Mouse (Mus musculus) forebrain, embryonic 12.5 days (tissue): ENCODE data around the gene Cracr2a. TPM values are rescaled to one million over a fixed set of nuclear protein-coding genes. Genes with fewer than 3 reads are reported as not detected.

Experiments used
- ATAC-seq: fragments of 200-750 bp; cut with Nextera tagmentation; 2 replicates; pipeline ENCODE4 v1.8.0; 2017; ENCODE audit warnings: moderate TSS enrichment; ENCODE audit not compliant: low FRiP score
- H3K27ac ChIP-seq: fragments of 300-500 bp; sonication (generic); 2 replicates; pipeline ENCODE4 v1.5.1; 2016; ENCODE audit warnings: mild to moderate bottlenecking
- H3K27me3 ChIP-seq: fragments of 300-500 bp; sonication (generic); 2 replicates; pipeline ENCODE4 v1.6.1; 2016; ENCODE audit warnings: mild to moderate bottlenecking
- H3K36me3 ChIP-seq: fragments of 300-500 bp; sonication (generic); replicated peaks from 2 replicates; pipeline ENCODE4 v1.6.1; 2016; ENCODE audit warnings: mild to moderate bottlenecking
- H3K4me1 ChIP-seq: fragments of 300-500 bp; sonication (generic); 2 replicates; pipeline ENCODE4 v1.6.1; 2016
- H3K4me2 ChIP-seq: fragments of 300-500 bp; sonication (generic); 2 replicates; pipeline ENCODE4 v1.6.1; 2016; ENCODE audit warnings: mild to moderate bottlenecking, moderate library complexity
- H3K4me3 ChIP-seq: fragments of 300-500 bp; sonication (generic); replicated peaks from 2 replicates; pipeline ENCODE4 v1.5.1; 2016; ENCODE audit warnings: mild to moderate bottlenecking
- H3K9ac ChIP-seq: fragments of 300-500 bp; sonication (generic); 2 replicates; pipeline ENCODE4 v1.6.1; 2016; ENCODE audit warnings: mild to moderate bottlenecking
- H3K9me3 ChIP-seq: fragments of 300-500 bp; sonication (generic); 2 replicates; pipeline ENCODE4 v1.6.1; 2016
- WGBS: fragments of 180-500 bp; shearing (Covaris S2); methylation state at CpG from one replicate; pipeline ENCODE4 v1.1.7; 2016; 5-methylcytosine and 5-hydroxymethylcytosine counted together
- polyA plus RNA-seq: library from polyadenylated mRNA; unstranded; fragments of >200 nt; fragmentation: Nextera tagmentation; extraction: Ambion mirVana; gene quantifications from 2 replicates; pipeline ENCODE4 v1.2.1, GENCODE M21; 2016

Gene Cracr2a
- polyA plus RNA-seq, 1 experiment from 2014 or later: 1.1 TPM

DNA sequence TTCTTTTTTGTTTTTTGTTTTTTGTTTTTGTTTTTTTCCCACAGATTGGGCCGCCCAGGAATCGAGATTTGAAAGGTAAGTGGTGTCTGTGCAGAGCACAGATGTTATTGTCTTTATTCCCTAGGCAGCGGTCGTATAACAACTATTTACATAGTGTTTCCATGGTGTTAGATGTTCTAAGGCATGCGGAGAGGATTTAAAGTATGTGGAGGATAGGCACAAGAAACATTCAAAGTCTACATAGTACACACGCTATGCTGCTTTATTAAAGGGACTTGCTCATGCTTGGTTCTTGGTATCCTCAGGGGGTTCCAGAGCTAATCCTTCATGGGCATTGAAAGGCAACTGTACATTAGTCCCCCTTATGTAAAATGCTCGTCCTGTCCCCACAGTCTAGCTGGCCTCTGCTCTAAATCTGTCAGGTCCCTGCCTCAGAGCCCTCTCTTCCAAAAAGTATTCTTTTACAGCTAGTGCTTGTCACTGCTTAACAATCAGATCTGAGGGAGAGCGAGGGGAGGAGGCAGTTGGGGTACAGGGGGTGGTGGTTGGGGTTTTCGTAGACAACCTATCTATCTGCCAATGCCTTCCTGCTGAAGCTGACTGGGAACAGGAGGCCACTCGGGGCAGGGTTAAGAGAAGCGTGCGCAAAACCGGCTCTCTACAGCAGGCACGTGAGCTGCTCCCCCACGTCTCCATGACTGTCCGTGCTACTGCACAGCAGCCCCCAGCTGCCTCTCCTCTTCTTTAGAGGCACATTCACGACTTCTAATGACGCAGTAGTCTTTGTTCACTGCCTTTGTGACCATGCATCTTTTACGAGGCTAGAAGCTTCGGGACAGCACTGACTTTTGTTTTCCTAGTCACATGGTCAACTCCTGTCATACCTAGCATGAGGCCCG lies 156.3 kb downstream of the Cracr2a start:
- ATAC-seq: peak; percentile 82
- Histone ChIP-seq H3K4me2 (no peak overlapping the region), H3K27ac (0 out of 2 replicates have a peak overlapping the region, but pooled peaks have one; percentile 27), H3K4me1 (peaks cover 28% of the 10 kb centered on the region), H3K27me3 (no peaks in the 10 kb centered on the region), H3K4me3 (no peak overlapping the region), H3K36me3 (no peaks in the 10 kb centered on the region), H3K9me3 (no peaks in the 10 kb centered on the region), H3K9ac (no peak overlapping the region)
- 30% methylated on average over 21 of the region's 21 CpGs for WGBS

DNA sequence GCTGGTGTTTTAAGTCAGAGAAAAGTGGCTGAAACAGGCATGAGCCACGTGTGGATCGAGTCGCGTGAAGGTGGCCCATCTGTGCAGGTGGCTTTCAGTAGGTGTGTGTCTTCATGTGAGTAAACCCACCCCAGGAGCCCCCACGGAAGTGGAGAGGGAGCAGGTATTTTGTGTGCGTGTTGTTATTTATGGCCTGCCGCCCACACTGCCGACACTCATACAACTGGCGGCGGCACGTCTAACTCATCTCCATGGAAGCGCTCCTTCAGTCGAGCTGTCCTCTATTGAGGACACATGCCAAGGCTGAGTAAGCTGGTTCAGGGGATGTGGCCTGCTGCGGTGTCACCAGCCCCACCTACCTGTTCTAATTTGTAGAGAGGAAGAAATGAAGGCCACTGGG lies 158.7 kb downstream of the Cracr2a start:
- no peak overlapping the region for H3K9ac ChIP-seq
- no peaks in the 10 kb centered on the region for H3K36me3 ChIP-seq
- H3K4me1 ChIP-seq: peaks cover 36% of the 10 kb centered on the region
- no peaks in the 10 kb centered on the region for H3K9me3 ChIP-seq
- H3K4me2 ChIP-seq: no peak overlapping the region
- ATAC-seq: no peak
- 0 out of 2 replicates have a peak, but pooled peaks cover 4% of the 10 kb centered on the region for H3K27me3 ChIP-seq
- no peak overlapping the region for H3K27ac ChIP-seq
- no peak overlapping the region for H3K4me3 ChIP-seq
- WGBS: 88% methylated on average over 14 of the region's 14 CpGs

DNA sequence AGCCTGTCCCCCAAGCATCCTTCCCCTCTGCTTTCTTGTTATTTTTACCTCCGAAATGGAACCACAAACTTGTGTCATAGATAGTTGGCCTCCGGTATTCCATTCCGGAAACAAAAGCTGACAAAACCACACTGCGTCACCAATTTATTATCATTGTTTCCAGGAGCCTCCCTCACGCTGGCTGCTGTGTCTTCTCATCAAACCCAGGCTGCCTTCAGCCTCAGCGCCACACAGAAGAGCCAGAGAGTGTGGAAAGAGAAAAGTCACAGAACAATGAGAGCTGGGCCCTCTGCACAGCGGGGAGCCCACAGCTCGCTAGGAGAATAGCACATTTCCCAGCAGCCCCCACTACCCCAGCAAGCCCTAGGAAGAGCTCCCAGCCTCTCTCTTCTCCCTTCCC lies 162.0 kb downstream of the Cracr2a start:
- Histone ChIP-seq H3K36me3 (no peaks in the 10 kb centered on the region), H3K27ac (peak overlapping the region; percentile 51; the same call in 1 of the 2 replicates), H3K4me2 (peak overlapping the region; percentile 3; the same call in 1 of the 2 replicates), H3K4me3 (no peak overlapping the region), H3K9ac (no peak overlapping the region), H3K9me3 (no peaks in the 10 kb centered on the region), H3K27me3 (0 out of 2 replicates have a peak, but pooled peaks cover 4% of the 10 kb centered on the region), H3K4me1 (peaks cover 20% of the 10 kb centered on the region)
- WGBS: 27% methylated on average over 8 of the region's 8 CpGs
- no peak for ATAC-seq

Other genes with a start within 250 kb of the Cracr2a start
- gene Parp11, start 114.5 kb upstream of the Cracr2a start, polyA plus RNA-seq: 69.2 and 75.3 TPM in 2 replicates
- 16.6 and 18.4 TPM in 2 replicates for gene Prmt8, start 208.1 kb downstream of the Cracr2a start, polyA plus RNA-seq